Mouse (Mus musculus) thymus, postnatal 25 days (tissue): ENCODE results near the gene Mdga1.

ENCODE experiments used
- DNase-seq: peaks from one replicate; pipeline ENCODE4 v3.0.0; 2022

Mdga1 gene

DNA sequence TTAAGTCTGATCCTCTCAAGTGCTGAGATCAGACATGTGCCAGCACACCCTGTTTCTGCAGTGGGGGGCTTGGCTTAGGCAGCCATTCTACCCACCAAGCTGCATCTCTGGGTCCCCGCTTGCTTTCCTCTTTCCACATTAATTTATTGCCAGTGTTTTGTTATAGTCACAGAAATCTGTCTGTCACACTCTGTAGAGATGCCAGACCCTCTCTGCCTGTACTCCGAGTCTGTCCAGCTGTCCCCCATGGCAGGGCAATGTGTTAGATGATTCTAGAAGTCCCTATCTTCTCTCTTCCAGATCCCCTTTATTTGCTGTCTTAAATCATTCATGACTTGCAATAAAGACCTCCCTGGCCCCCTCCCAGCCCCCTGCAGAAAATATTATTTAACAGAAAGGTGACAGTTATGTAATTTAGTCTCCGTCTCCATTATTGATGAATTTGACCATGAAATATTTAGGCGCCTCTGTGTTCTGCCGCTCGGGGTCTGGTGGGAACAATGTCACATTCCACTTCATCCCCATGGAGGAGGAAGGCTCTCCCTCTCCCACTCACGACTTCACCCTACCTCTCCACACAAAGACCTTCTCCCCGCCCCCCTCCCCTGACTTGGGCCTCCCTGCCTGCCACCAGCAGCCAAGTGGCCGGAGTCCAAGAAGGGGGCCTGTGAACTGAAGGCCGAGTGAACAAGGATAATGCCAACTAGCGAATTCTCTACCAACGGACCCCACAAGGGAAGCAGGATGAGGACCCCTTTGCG is 50.9 kb downstream of the Mdga1 start:
- DNase-seq, result no peak

DNA sequence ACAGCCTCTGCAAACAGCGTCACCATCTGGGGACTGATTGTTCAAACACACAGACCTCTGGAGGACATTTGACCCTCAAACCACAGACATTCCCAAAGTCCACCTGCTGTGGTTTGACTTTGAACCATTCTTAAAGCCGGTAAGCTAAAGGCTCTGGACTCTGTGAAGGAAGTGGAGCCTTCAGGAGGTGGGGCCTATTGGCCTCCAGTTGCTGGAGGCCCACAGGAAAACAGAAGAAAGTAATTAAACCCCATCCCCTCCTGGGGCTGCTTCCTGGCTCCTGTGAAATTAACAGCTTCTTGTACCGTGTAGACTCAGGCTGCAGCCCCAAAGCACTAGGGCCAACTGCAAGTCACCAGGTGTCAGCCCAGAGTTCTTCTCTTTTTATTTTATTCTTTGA is 52.9 kb downstream of the Mdga1 start:
- no peak for DNase-seq

- DNase-seq, result no peak
Measured at GRCm38 (mm10) chr17:29915820-29916219, 54.1 kb downstream of the Mdga1 start.

- no peak for DNase-seq
Measured at GRCm38 (mm10) chr17:29913301-29913965, 56.5 kb downstream of the Mdga1 start.

DNA sequence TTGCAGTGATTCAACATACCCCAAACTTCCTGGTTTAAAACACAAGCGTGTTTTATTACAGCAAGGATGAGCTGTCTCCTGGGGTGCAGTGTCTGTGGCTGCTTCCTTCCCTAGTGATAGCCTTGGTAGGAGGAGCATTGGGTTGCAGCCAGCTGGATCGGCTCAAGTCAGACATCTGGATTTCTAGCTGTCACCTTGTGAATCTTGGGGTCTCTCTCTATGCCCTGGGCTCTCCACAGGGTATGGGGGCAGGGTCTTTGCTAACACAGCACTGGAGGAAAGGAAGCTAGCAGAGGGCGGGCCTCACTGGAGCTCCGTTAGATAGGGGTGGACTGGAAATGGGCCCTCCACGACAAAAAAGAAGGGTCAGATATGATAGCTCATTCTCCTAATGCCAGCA is 57.2 kb downstream of the Mdga1 start:
- DNase-seq, result no peak

DNA sequence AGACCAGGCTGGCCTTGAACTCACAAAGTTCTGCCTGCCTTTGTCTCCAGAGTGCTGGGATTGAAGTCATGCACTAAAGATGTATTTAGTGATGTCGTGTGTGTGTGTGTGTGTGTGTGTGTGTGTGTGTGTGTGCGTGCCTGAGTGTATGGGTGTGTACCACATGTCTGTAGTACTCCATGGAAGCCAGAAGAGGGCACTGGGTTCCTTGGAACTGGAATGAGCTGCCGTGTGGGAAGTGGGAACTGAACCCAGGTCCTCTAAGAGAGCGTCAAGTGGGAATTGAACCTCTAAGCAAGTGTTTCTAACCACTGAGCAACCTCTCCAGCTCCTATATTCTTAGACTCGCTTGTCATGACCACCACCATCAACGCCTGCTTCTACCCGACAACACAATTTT is 60.9 kb downstream of the Mdga1 start:
- no peak for DNase-seq

- no peak for DNase-seq
Measured at GRCm38 (mm10) chr17:29904694-29905093, 65.2 kb downstream of the Mdga1 start.

- DNase-seq, result no peak
Measured at GRCm38 (mm10) chr17:29902406-29903155, 67.3 kb downstream of the Mdga1 start.

GRCm38 (mm10) chr17:29900289-29900688 is 69.6 kb downstream of the Mdga1 start:
- DNase-seq, result no peak

DNA sequence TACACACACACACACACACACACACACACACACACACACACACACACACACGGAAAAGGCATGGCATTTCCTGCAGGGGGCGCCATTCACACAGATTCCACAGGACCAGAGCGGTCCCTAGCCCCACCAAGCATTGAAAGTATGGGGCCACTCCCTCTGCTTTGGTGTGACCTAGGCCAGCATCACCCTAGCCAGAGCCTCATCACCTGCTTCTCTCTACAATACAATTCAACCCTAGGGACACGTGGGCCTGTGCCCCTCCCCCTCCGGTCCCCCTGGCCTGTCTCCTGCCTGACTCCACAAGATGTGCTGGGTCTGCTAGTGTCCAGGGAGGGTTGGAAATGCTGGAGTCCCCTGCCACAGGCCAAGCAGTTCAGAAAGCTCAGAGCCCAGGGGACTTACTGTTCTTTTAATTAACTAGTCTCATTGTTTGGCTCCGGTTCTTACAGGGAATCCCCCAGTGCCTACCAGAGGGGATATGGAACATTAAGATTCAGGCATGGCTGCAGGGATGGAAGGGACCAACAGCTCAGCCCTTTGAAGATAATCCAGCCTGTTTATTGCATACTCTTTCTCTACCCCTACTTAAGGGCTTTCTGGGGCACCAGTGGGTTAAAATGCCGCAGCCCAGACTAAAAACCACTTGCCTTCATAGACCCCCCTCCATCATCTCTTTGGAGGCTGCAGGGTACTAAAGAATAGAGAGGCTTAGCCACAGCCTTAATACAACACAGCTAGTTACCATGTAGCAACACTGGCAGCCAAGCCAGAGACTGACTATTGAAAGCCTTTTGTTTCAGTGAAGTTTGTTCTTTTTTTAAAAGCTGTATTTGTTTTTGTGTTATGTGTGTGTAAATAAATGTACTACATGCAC is 73.5 kb downstream of the Mdga1 start:
- DNase-seq, result peak; percentile 21

DNA sequence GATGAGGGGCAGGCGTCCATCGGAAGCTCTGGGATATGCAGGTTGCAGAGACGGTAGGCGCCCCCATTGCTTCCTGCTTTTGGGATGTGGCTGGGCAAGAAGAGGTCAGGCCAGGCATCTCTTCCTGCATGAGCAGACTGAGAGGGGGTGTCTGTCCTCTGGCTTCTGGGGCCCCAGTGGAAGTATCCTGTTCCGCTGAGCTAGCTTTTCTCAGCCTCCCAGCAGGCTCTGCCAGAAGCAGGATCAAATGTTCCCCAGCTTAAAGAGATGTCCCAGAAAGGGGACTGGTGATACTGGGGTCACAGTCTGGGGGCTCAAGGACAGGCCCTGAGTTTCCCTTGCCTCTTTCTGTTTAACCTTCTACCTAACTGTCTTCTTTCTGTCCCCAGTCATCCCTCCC is 74.3 kb downstream of the Mdga1 start:
- no peak for DNase-seq

GRCm38 (mm10) chr17:29894965-29895364 is 74.9 kb downstream of the Mdga1 start:
- no peak for DNase-seq

GRCm38 (mm10) chr17:29890451-29891110 is 79.3 kb downstream of the Mdga1 start:
- no peak for DNase-seq

DNA sequence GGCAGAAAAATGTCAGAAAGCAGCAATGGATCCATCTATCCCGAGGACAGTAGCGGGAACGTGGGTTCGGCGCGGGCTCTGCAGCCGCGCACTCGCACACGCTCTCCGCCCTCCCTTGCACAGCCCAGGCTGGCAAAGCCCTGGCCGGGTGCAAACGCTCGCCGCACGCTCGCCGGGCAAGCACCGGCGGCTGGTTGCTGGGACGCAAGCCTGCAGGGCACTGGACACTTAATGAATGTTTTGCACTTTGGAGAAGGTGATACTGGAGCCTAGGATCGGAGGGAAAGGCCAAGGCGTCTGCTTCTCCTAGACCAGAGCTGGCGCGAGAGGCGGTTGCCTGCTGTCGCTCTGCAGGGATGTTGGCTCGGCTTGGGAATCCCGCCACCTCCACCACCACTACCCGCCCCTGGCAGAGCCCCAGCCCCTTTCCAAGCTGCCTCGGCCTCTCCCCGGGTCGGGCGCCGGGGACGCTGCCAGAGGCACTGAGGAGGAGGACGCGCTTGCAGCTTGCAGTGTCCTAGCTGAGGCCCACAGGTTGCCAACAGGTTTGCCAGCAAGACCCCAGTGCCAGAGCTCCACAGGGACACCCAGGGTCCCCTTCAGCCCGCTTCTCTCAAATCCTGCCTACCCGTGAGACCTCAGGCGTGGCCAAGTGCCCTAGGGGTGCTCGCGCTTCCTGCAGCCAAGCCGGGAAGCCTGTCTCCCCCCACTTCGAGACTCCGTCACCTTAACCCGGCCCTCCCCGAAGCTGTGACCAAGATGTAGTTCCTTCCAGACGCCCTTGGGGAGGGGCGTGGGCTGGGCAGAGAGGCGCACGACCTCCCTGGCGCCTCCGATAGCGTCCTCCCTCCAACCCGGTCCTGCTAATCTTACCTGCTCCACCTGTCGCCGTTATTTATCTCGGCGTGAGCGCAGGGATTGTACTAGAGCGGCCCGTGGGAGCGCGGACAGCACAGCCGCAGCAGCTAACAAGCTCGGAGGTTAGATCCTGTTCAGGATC is 80.6 kb downstream of the Mdga1 start:
- DNase-seq, result peak; percentile 9

DNA sequence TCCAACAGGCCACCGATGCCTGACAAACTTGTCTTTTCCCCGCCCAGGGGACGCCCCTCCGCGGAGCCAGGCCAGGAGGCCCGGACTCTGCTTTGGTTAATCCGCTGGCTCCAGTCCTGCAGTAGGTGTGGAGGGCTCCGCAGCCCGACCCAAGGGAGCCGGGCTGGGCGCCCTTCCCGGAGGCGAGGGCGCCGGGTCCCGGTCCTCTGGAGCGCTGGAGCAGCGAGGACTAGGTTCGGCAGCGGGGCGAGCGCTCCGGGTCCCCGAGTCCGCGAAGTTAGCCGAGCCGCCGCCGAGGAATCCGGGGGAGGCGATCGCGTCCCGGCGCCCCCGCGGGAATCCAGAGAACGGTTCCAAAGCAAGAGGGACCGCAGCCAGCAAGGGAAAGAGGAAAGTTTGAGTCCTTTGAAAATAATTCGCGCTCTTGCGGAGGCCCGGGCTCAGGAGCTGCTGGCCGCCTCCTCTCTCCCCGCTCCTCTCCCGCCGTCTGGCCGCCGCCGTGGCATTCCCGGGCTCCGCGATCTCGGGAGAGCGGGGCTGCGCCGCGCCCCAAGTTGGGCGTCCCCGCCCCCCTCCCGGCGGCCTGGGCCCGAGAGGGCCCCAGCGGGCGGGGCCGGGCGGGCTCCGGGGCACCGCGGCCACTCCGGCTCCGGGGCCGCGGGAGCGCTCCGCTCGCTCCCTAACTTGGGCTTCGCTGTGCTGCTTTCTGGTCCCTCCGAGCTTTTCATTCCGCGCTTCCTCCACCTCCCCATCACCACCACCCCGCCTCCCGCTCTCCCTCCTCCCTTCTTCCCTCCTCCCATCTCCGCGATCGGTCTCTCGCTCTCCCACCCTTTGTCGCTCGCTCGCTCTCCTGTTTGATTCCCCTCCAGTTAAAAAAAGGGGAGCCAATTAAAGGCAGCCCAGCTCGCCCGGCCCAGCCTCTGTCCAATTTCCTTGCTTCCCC is 81.7 kb downstream of the Mdga1 start:
- DNase-seq, result peak; percentile 18

DNA sequence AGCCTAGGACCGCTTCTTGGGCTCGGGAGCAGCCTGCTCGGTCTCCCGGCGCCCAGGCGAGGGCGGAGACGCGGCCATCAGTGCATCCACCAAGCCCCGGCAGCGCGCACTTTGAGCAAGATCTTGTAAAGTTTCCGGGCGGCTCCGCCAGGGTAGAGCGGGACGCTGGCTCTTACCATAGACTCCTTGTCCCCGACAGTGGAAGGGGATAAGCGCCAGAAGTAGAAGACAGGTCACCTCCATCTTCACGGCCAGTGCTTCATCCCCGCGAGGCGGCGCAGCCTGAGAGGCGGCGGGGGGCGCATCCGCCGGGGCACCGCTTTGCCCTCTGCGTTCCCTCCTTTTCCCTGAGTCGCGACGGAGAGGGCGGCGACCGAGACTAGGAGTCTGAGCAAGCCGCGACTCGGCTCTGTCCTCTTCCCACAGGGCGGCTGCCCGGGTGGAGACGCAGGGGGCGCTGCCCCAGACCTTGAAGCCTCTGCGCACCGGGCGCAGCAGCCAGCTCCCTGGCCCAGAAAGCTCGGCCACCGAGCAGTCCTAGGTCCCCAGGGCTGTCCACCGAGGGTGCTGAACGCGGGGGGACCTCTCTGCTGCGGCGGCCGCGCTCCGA is 82.5 kb downstream of the Mdga1 start:
- peak; percentile 30 for DNase-seq

DNA sequence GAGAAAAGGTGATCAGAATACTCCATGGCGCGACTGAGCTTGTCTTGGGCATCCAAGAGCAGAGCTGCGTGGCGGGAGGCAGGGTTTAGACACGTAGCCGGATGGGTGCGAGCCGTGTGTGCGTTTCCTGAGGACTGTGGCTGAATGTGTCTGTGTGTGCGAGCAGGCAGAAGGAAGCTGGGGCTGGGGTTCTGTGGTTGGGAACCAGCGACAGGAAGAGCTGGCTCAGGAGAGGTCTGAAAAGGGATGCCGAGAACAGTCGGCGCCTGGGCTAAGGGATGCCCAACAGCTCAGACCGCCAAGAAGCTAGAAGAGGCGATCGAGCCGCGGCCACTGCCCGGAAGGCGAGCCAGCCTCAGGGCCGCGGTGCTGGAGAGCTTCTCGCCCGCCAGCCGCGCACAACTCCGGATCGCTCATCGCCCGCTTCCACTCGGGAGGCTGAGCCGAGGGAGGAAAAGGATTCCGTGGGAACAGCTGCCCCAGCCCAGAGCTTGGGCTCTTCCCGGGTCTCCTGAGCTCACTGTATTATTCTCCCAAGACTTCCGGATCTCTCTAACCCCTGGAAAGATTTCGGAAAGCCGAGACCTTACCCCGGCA is 83.1 kb downstream of the Mdga1 start:
- peak; percentile 25 for DNase-seq

GRCm38 (mm10) chr17:29886061-29886460 is 83.8 kb downstream of the Mdga1 start:
- DNase-seq, result no peak

GRCm38 (mm10) chr17:29884596-29884995 is 85.3 kb downstream of the Mdga1 start:
- DNase-seq, result no peak
